Mouse (Mus musculus): ENCODE results near the gene Copb1.
"Not testable (repeated sequence)": the region's sequence is repeated elsewhere in the genome, so short reads cannot be mapped to it uniquely, and the experiment has no call there.

Gene Copb1

GRCm38 (mm10) chr7:114200651-114201050 is 53.9 kb downstream of the Copb1 start:
- no peaks in the 10 kb centered on the region for H3K27me3 ChIP-seq (ENCODE audit: control insufficient read depth, insufficient read depth, low read length, poor library complexity, severe bottlenecking)
- no peaks in the 10 kb centered on the region for H3K36me3 ChIP-seq (ENCODE audit: control insufficient read depth, insufficient read depth, low read length, poor library complexity, severe bottlenecking)
- DNase-seq (ENCODE audit: low read depth, low spot score): no peak

GRCm38 (mm10) chr7:114199428-114200110 is 54.9 kb downstream of the Copb1 start:
- Histone ChIP-seq H3K36me3 (ENCODE audit: control insufficient read depth, insufficient read depth, low read length, poor library complexity, severe bottlenecking) (no peaks in the 10 kb centered on the region), H3K27me3 (ENCODE audit: control insufficient read depth, insufficient read depth, low read length, poor library complexity, severe bottlenecking) (no peaks in the 10 kb centered on the region)
- DNase-seq (ENCODE audit: low read depth, low spot score): no peak

DNA sequence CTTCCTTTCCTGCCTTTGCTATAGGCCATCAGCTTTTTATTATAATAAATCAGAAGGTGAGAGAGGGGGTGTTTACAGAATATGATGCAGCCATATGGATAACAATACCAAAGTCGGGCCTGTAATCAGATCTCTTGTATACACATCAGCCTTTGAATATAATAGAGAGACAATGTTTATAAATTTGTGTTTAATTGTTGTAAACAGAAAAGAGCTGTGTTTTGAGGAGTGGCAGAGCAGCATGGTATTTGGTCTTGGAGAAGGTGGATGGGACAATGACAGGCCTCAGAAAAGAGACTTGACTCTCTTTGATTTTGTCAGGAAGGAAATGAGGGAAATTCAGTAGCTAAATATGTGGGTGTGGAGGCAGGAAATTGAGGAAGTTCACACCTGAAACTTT is 56.3 kb downstream of the Copb1 start:
- H3K27me3 ChIP-seq (ENCODE audit: control insufficient read depth, insufficient read depth, low read length, poor library complexity, severe bottlenecking): no peaks in the 10 kb centered on the region
- no peak for DNase-seq (ENCODE audit: low read depth, low spot score)
- H3K36me3 ChIP-seq (ENCODE audit: control insufficient read depth, insufficient read depth, low read length, poor library complexity, severe bottlenecking): no peaks in the 10 kb centered on the region

DNA sequence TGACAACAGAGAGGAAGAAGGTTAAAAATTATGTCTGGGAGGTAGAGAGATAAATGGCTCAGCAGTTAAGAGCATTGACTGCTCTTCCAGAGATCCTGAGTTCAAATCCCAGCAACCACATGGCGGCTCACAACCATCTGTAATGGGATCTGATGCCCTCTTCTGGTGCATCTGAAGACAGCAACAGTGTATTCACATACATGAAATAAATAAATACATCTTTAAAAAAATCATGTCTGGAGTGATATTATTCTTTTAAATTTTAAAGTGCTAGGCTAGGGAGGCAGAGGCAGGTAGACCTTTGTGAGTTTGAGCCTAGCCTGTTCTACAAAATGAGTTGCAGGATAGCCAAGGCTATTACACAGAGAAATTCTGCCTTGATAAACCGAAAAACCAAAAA is 57.9 kb downstream of the Copb1 start:
- not testable (repeated sequence) for DNase-seq (ENCODE audit: low read depth, low spot score); H3K36me3 ChIP-seq (ENCODE audit: control insufficient read depth, insufficient read depth, low read length, poor library complexity, severe bottlenecking); H3K27me3 ChIP-seq (ENCODE audit: control insufficient read depth, insufficient read depth, low read length, poor library complexity, severe bottlenecking)

GRCm38 (mm10) chr7:114194788-114195187 is 59.7 kb downstream of the Copb1 start:
- H3K27me3 ChIP-seq (ENCODE audit: control insufficient read depth, insufficient read depth, low read length, poor library complexity, severe bottlenecking); H3K36me3 ChIP-seq (ENCODE audit: control insufficient read depth, insufficient read depth, low read length, poor library complexity, severe bottlenecking): not testable (repeated sequence)
- DNase-seq (ENCODE audit: low read depth, low spot score): peak; percentile 59

DNA sequence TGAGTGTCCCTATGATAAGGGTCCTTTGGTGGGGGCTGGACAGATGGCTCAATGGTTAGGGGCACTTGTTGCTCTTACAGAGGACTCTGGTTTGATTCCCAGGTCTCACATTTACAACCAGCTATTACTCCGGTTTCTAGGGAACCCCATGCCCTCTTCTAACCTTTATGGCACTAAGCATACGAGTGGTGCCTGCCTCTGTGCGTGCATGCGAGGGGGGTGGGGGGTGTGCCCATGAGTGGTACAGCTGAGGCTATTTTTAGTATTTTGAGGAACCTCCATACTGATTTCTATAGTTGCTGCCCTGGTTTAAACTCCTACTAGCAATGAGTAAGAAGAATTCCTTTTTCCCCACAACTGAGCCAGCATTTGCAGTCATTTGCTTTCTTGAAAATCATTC is 60.3 kb downstream of the Copb1 start:
- Histone ChIP-seq H3K27me3 (ENCODE audit: control insufficient read depth, insufficient read depth, low read length, poor library complexity, severe bottlenecking) (no peaks in the 10 kb centered on the region), H3K36me3 (ENCODE audit: control insufficient read depth, insufficient read depth, low read length, poor library complexity, severe bottlenecking) (no peaks in the 10 kb centered on the region)
- peak; percentile 42 for DNase-seq (ENCODE audit: low read depth, low spot score)

DNA sequence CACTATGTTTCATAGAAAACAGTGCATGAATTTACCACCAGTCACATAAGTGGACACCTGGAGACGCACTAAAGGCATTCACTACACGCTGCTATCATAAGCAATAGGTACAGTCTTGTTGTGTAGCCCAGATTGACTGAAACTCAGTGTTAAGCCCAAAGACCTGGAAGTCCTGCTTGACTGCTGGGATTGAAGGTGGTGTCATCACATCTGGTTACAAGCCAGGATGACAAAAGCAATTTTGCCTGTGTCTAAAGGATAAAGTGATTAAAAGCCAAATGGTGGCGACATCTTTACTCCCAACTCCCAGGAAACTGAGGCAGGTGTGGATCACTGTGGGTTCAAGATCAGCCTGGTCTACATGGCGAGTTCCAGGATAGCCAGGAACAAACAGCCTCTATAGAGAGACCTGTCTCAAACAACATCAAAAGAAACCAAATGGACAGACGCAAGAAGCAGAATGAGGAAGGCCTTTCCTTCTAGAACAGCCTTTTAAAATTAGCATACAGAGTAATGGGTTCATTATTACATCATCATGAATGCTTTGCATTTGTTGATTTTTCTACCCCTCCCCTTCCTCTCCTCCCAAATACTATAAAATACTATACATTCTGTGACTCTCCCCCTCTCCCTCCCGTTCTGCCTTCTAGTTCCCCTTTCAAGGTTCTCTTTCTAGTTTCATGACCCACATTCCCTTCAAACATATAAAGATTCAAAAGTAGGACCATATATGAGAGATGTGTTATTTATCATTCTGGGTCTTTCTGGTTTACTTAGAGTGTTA is 61.0 kb downstream of the Copb1 start:
- DNase-seq (ENCODE audit: low read depth, low spot score): peak; percentile 62
- no peaks in the 10 kb centered on the region for H3K36me3 ChIP-seq (ENCODE audit: control insufficient read depth, insufficient read depth, low read length, poor library complexity, severe bottlenecking)
- H3K27me3 ChIP-seq (ENCODE audit: control insufficient read depth, insufficient read depth, low read length, poor library complexity, severe bottlenecking): no peaks in the 10 kb centered on the region

DNA sequence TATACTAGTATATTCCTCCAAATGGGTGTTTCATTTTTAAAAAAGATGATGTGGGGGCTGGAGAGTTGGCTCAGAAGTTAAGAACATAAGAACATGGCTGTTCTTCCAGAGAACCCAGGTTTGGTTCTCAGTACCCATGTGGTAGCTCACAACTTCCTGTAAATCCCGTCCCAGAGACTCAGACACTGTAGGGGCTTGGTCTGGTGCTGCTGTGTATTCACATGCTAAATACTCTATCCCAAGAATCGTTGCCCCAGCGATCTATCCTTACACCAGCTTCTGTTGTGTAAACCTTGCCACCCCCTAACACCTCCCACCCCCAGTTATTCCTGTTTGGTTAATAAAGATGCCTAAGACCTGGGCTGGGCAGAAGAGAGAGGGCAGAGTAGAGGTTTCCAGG is 61.9 kb downstream of the Copb1 start:
- no peaks in the 10 kb centered on the region for H3K27me3 ChIP-seq (ENCODE audit: control insufficient read depth, insufficient read depth, low read length, poor library complexity, severe bottlenecking)

GRCm38 (mm10) chr7:114183416-114183815 is 71.1 kb downstream of the Copb1 start:
- Histone ChIP-seq H3K27me3 (ENCODE audit: control insufficient read depth, insufficient read depth, low read length, poor library complexity, severe bottlenecking) (no peaks in the 10 kb centered on the region), H3K36me3 (ENCODE audit: control insufficient read depth, insufficient read depth, low read length, poor library complexity, severe bottlenecking) (no peaks in the 10 kb centered on the region)
- no peak for DNase-seq (ENCODE audit: low read depth, low spot score)

More for the DNA sequence above, 61.9 kb downstream of the Copb1 start:
- DNase-seq (ENCODE audit: low read depth, low spot score): no peak
- H3K36me3 ChIP-seq (ENCODE audit: control insufficient read depth, insufficient read depth, low read length, poor library complexity, severe bottlenecking): no peaks in the 10 kb centered on the region

- DNase-seq (ENCODE audit: low read depth, low spot score): no peak
- Histone ChIP-seq H3K36me3 (ENCODE audit: control insufficient read depth, insufficient read depth, low read length, poor library complexity, severe bottlenecking) (no peaks in the 10 kb centered on the region), H3K27me3 (ENCODE audit: control insufficient read depth, insufficient read depth, low read length, poor library complexity, severe bottlenecking) (no peaks in the 10 kb centered on the region)
These were observed 71.8 kb downstream of the Copb1 start for GRCm38 (mm10) chr7:114182708-114183107.

DNA sequence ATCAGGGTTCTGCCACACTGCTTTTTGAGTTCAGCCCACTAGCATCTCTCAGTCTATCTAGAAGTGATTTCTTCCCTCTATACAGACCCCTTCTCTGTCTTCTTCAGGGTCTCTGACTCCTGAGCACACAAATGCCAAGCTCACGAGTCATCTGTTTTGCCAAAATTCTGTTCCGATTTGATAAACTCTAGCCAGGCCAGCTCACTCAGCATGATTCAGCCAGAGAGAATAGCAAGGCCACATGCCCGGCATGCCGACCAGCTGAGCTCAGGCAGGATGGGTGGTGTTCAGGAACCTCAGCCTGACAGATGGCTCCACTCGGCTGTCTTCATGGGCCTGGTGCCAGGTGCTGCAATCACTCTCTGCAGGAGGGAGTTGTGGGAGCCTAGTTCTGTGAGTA is 73.1 kb downstream of the Copb1 start:
- Histone ChIP-seq H3K36me3 (ENCODE audit: control insufficient read depth, insufficient read depth, low read length, poor library complexity, severe bottlenecking) (no peaks in the 10 kb centered on the region), H3K27me3 (ENCODE audit: control insufficient read depth, insufficient read depth, low read length, poor library complexity, severe bottlenecking) (no peaks in the 10 kb centered on the region)
- DNase-seq (ENCODE audit: low read depth, low spot score): no peak

DNA sequence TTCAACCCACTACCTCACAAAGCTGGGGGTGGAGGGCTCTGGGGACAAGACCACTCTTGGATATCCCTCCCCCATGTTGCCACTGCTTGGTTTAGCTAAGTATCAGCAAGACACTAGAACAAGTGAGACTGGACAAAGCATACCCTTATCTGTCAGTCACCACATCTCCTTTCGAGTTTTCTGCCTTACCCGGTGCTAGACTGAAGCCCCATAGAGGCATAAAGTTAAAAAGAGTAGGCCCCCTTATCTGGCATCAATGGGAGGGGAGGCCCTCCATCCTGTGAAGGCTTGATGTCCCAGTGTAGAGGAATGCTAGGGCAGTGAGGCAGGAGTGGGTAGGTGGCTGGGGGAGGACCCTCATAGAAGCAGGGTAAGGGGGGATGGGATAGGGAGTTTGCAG is 77.9 kb downstream of the Copb1 start:
- DNase-seq (ENCODE audit: low read depth, low spot score): no peak
- Histone ChIP-seq H3K36me3 (ENCODE audit: control insufficient read depth, insufficient read depth, low read length, poor library complexity, severe bottlenecking) (no peaks in the 10 kb centered on the region), H3K27me3 (ENCODE audit: control insufficient read depth, insufficient read depth, low read length, poor library complexity, severe bottlenecking) (no peaks in the 10 kb centered on the region)

DNA sequence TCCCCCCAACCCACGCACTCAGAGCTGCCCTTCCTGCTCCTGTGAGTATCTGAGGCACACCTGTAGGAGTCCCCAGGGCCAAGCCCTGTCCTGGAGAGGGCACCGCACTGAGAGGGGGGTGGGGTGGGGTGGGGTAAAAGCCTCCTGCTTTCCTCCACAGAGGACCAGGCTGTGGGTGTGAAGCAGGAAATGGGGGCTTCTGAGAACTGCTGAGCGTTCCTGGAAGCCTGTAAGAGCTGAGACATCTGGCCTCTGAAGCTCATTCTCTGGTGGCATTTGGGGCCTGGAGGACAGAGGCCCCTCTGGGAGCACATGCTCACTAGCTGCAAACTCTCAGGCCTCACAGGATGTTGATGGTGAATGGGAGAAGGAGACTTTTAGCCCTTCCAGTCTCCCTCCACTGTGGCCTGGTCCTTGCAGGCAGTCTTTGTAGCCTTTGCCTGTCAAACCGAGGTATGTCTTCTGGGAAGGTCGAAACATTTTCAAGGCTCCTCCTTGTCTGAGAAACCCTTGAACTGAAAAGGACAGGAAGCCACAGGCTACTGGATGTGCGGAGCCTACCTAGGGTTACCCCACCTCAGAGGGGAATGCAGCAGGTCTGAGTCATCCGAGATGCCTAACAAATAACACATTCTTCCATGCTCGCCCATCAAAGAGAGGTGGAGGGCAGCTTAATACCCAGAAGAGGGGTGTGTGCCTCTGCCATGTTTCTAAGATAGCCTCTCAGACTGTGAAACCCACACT is 83.0 kb downstream of the Copb1 start:
- no peaks in the 10 kb centered on the region for H3K27me3 ChIP-seq (ENCODE audit: control insufficient read depth, insufficient read depth, low read length, poor library complexity, severe bottlenecking)
- no peaks in the 10 kb centered on the region for H3K36me3 ChIP-seq (ENCODE audit: control insufficient read depth, insufficient read depth, low read length, poor library complexity, severe bottlenecking)
- DNase-seq (ENCODE audit: low read depth, low spot score): no peak

GRCm38 (mm10) chr7:114169996-114170395 is 84.5 kb downstream of the Copb1 start:
- no peaks in the 10 kb centered on the region for H3K27me3 ChIP-seq (ENCODE audit: control insufficient read depth, insufficient read depth, low read length, poor library complexity, severe bottlenecking)
- no peak for DNase-seq (ENCODE audit: low read depth, low spot score)

GRCm38 (mm10) chr7:114169381-114169780 is 85.1 kb downstream of the Copb1 start:
- Histone ChIP-seq H3K27me3 (ENCODE audit: control insufficient read depth, insufficient read depth, low read length, poor library complexity, severe bottlenecking) (no peaks in the 10 kb centered on the region), H3K36me3 (ENCODE audit: control insufficient read depth, insufficient read depth, low read length, poor library complexity, severe bottlenecking) (no peaks in the 10 kb centered on the region)
- no peak for DNase-seq (ENCODE audit: low read depth, low spot score)

More at GRCm38 (mm10) chr7:114169996-114170395, 84.5 kb downstream of the Copb1 start:
- no peaks in the 10 kb centered on the region for H3K36me3 ChIP-seq (ENCODE audit: control insufficient read depth, insufficient read depth, low read length, poor library complexity, severe bottlenecking)
